Mouse (Mus musculus): ENCODE data around the gene Cilp. TPM values are rescaled to one million over a fixed set of nuclear protein-coding genes. Genes with fewer than 3 reads are reported as not detected.

Gene Cilp
- total and polyA plus RNA-seq, 3 experiments = 3.7 to 8.5 (median 4.6) TPM

DNA sequence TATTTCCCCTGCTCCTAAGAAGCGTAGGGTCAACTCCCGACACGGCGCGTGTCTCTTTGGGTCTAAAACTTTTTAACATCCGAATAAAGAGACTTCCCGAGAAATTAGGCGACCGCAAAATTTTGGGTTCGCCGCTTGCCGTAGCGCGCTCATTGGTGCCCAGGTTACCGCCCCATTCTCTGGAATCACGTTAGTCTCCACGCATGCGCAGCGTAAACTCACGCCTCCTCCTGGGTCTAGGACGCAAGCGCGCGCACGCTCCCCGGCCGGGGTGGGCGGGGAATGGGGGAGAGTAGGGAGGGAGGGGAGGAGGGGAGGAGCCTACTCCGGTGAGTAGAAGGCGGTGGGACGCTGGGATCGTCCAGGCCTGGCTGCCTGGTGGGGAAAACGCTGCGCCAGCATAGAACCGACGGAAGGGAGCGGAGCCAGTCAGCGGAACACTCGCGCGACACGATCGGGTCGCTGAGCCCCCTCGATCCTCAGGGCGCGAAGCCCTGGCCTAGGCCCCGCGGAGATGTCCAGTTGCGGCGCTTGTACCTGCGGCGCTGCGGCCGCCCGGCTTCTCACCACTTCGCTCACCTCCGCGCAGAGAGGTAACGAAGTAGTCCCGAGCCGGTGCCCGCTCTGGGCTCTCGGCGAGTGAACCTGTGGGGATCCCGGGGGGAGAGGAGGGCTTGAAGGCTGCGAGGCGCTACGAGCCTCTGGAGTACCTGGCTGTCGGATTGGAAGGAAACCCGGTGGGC lies 29.2 kb downstream of the Cilp start, which contains the start of gene Clpx:
Gene Clpx, plus strand, starts transcription at position 288 of the 743 bp plus-strand sequence.
- peak; percentile 99 for DNase-seq

DNA sequence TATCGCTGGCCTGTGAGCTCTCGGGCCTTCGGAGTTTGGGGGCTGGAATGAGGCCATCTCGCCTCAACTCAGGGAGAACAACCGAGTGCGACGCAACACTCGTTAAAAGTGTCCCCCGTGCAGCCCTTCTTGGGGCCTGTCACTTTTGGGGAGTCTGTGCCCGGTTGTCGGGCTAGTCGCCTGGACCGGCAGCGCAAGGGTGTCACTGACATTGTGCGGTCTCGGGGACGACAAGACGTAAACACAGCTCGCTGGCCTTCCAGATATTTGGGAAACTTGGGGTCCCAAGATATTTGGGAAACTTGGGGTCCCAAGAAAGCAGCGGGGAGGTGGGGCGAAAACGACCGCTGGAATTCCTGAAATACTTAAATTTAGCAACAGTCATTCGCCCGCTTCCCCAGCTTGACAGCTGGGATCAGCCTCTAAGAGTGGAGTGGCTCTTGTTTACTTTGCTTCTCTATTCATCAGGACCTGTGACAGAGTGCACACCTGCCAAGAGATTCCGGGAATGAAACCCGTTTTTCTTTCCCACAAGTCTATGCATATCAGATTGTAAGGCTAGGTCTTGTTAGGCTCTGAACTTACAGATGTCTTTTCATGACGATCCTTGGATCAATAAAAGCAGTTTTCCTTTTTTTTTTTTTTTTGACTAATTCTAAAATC lies 29.9 kb downstream of the Cilp start:
- no peak for DNase-seq

DNA sequence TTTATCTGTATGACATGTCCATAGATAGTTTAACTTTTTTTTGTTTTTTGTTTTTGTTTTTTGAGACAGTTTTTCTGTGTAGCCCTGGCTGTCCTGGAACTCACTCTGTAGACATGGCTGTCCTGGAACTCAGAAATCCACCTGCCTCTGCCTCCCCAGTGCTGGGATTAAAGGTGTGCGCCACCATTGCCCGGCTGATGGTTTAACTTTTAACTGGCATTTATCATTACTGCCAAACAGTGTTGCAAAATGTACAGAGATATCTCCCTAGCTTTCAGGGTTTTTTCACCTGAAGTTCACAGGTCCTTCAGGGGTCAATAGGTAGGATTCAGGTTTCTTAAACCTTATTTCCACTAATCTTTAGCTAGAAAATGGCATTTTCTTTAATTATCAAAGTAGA lies 32.1 kb downstream of the Cilp start:
- no peak for DNase-seq

DNA sequence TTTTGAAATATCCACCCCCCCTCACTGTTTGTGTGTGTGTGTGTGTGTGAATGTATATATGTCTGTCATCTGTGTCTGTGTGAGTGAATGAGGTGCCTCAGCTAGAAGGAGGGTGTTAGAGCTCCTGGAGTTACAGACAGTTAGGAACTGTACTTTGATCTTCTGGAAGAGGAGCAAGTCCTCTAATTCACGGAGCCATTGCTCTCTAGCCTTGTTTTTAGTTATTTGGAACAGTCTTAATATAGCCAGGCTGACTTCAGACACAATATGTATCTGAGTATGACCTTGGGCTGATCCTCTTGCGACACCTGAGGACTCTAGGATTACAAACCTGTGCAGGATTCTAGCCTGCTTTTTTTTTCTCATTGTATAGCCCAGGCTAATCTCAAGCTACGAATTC lies 33.8 kb downstream of the Cilp start:
- no peak for DNase-seq

DNA sequence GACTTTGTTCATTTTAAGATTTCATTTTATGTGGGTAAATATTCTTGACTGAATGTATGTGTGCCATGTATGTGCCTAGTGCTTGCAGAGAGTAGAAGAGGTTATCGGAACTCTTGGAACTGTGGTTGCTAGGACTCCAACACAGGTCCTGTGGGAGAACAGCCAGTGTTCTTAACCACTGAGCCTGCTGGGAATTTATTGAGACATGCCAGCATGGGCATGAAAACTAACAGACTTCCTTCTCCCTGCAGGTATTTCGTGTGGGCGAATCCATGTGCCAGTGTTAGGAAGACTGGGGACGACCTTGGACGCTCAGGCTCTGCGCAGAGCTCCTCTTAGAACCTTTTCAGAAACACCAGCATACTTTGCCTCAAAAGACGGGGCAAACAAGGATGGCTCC lies 34.7 kb downstream of the Cilp start:
- DNase-seq = no peak

DNA sequence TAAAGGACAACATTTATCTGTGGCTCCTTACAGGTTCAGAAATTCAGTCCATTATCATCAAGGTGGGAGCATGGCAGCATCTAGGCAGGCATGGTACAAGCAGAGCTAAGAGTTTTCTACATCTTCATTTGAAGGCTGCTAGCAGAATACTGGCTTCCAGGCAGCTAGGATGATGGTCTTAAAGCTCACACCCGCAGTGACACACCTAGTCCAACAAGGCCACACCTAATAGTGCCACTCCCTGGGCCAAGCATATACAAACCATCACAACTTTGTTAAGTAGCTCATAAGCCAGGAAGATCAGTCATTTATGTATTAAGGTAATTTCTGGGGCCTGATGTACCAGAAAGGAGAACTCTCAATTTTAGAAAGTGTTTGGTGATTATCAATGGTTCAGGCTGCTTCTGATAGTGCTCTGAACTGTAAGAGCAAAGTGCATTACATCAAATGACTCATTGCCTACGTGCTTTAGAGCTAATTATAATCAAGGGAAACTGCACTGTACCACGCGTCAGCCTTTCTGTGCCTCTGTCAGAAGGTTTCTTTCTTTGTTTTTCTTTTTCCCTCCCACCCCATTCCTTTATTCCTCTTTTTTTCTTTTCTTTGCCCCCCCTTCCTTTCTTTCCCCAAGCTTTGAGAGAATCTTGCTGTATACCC lies 37.5 kb downstream of the Cilp start:
- DNase-seq = no peak

DNA sequence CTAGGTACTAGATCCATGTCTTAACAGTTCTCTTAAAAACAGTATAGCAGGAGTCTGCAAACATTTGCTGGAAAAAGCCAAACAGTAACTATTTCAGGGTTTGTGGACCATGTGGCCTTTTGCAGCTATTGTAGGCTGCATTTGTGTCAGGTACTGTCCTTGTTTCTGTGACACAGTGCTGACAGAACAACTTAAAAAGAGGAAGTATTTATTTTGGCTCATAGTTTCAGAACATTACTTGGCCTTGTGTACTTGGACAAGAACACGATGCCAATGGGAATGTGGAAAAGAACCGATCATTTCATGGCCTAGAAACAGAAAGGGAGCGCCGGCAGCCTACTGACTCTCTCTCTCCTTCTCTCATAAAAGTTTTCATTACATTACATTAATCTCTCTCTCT lies 38.6 kb downstream of the Cilp start:
- no peak for DNase-seq

DNA sequence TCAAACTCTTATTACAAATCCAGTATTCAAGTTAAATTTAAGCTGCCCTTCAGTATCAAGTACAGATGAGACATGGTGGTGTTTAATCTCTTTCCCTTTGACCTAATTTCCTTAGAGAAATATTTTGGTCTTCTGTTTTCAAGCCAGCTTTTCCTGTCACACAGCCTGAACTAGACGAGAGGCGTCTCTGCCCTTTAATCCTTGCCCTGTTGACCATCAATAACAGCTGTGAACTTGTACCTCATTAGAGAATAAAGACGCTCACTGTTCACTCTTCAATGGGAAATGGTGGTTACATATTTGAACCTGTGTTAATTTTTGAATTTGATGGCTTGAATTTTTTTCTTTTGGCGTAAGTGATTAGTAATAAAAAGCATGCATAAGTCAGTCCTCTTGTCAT lies 39.3 kb downstream of the Cilp start:
- DNase-seq = no peak

DNA sequence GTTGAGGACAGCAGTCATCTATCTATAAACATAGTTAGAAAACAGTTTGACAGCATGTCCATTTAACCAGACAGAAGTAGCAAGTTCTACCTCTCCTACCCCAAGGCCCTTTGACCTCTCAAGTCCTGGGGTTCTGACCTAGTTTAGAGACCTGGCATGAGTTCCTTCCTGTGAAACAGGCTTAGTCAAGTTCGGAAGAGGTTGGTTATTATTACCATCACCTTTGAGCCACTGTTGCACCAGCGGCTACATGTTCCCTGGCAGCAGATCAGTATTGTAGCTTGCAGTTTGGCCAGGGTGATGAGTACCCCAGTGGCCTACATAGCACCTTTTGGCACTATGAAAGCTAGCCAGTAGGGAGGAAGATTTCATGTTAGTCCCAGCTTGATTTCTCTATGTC lies 41.7 kb downstream of the Cilp start:
- peak; percentile 50 for DNase-seq

DNA sequence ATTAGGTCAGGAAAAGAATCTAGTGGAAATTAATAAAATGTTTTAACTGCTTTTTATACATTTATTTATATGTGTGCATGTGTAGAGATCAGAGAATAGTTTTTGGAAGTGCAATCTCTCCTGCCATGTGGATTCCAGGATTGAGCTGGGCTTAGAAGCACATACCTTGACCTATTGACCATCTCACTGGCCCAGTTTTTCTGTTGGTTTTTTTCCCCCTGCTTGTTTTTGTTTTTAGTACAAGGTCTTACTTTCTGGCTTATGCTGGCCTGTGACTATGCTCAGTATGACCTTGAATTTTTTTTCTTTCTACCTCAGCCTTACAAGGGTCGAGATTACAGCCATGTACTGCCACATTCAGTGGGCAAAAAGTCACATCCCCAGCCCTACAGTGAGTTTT lies 43.0 kb downstream of the Cilp start:
- DNase-seq = peak; percentile 57

DNA sequence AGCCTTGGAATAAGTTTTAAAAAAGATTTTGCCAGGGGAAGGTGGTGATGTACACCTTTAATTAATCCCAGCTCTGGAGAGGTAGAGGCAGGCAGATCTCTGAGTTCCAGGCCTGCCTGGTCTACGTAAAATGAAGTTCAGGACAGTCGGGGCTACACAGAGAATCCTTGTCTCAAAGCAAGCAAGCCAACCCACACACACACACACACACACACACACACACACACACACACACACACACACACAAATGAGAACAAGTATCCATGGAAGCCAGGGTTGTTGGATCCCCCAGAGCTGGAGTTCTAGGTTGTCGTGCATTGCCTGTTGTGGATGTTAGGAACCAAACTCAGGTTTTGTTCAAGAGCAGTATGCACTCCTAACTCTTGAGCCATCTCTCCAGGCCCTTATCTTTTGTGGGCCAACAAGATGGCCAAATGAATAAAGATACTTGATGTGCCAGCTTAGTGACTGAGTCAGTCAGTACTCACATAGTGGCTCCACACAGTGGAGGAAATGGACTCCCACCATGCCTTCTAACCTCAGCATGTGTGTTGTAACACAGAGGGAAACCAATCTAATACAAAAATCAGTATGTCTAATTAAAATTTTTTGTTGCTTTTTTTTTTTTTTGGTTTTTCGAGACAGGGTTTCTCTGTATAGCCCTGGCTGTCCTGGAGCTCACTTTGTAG lies 47.8 kb downstream of the Cilp start:
- DNase-seq = no peak

DNA sequence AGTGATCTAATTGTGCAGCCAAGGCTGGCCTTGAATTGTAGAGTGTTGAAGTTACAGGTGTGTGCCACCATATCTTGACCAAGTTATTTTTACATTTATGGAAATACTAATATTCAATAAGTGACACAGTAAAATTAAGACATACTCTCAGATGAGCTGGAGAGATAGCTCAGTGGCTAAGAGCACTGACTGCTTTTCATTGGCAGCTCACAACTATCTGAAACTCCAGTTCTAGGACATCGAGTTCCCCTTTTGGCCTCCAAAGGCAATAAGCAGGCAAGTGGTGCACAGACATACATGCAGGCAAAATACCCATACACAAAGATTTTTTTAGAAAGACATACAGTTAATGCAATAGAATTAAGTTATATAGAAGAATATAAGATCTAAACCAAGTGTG lies 48.9 kb downstream of the Cilp start:
- DNase-seq = no peak

DNA sequence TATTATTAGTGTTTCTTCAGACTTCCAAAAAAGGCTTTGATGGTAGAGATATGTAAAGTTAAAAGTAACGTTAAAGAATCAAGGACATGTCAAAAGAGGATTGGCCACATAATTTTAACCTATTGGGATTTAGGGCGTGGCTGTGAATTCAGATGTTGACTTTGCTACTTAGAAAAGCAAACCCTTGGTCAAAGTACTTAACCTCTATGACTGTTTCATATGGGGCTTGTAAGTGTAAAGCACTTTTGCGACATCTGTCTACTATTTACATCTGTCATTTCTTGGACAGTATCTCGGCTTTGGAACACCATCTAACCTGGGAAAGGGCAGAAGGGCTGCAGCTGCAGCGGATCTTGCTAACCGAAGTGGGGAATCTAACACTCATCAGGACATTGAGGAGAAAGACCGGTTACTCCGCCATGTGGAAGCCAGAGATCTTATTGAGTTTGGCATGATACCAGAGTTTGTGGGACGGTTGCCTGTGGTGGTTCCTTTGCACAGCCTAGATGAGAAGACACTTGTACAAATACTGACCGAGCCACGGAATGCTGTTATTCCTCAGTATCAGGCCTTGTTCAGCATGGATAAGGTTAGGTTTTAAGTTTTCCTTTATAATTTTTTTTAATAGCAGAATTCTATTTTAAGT lies 57.4 kb downstream of the Cilp start:
- DNase-seq = no peak

DNA sequence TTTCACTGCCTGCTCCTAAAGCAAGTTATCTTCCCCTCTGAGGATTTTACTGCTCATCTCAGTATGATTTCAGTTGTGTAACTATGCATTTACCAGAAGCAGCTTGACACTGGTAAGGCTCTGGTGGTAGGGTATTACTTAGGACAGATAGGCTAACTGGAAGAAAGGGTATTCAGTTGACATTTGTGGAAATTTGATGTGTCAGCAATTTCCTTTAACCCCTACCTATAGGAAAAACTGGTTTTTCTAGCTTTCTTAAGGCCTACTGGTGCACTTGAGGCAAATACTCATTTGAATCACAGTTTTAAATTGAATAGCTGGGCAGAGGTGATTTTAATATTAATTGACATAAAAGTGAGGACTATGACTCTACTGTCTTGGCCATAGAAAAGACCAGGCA lies 61.0 kb downstream of the Cilp start:
- no peak for DNase-seq

DNA sequence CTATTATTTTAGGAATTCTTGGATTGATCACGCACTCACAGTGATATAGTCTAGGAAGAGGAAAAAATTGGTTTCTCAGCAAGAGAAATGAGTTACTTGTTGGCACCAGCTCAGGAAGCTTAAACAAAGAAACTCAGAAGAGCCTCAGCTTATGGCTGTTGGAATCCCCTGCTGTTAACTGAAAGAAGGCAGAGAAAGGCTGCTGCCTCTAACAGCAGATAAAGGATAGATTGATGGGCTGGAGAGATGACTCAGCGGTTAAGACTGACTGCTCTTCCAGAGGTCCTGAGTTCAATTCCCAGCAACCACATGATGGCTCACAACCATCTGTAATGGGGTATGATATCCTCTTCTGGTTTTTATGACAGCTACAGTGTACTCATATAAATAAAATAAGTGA lies 62.4 kb downstream of the Cilp start:
- no peak for DNase-seq

Other genes with a start within 250 kb of the Cilp start
- gene Hacd3, start 243.5 kb upstream of the Cilp start, total RNA-seq (2021) = 100 to 1,000 TPM; 255 to 306 TPM
- gene Hacd3, start 243.5 kb upstream of the Cilp start, polyA plus RNA-seq (2012; rRNA removed) = 177 and 180 TPM in 2 replicates
- 10 to 100 TPM; 85.8 to 89.5 TPM for gene Dpp8, start 232.8 kb upstream of the Cilp start, total RNA-seq (2021)
- 26.4 and 39.7 TPM in 2 replicates for gene Dpp8, start 232.8 kb upstream of the Cilp start, polyA plus RNA-seq (2012; rRNA removed)
- gene Igdcc4, start 163.7 kb upstream of the Cilp start, total RNA-seq (2021) = 10 to 100 TPM; 22.5 to 33.7 TPM
- 37.5 and 38.9 TPM in 2 replicates for gene Igdcc4, start 163.7 kb upstream of the Cilp start, polyA plus RNA-seq (2012; rRNA removed)
- 1 to 10 TPM; 1.1 to 1.4 TPM for gene Igdcc3, start 124.0 kb upstream of the Cilp start, total RNA-seq (2021)
- gene Igdcc3, start 124.0 kb upstream of the Cilp start, polyA plus RNA-seq (2012; rRNA removed) = 2.6 and 4.8 TPM in 2 replicates
- 10 to 100 TPM; 13.5 to 22.3 TPM for gene Parp16, start 69.8 kb upstream of the Cilp start, total RNA-seq (2021)
- gene Parp16, start 69.8 kb upstream of the Cilp start, polyA plus RNA-seq (2012; rRNA removed) = 41.9 and 49.8 TPM in 2 replicates
- 10 to 100 TPM; 56.3 to 75.6 TPM for gene Clpx, start 29.1 kb downstream of the Cilp start, total RNA-seq (2021)
- 20.2 and 26.2 TPM in 2 replicates for gene Clpx, start 29.1 kb downstream of the Cilp start, polyA plus RNA-seq (2012; rRNA removed)
- gene Pdcd7, start 80.9 kb downstream of the Cilp start, total RNA-seq (2021) = 10 to 100 TPM; 14.2 to 16.8 TPM
- 22.7 and 31.9 TPM in 2 replicates for gene Pdcd7, start 80.9 kb downstream of the Cilp start, polyA plus RNA-seq (2012; rRNA removed)
- gene Ubap1l, start 95.9 kb downstream of the Cilp start, total RNA-seq (2021) = under 1 TPM; 0.45 to 0.84 TPM
- 0.73 and 1.3 TPM in 2 replicates for gene Ubap1l, start 95.9 kb downstream of the Cilp start, polyA plus RNA-seq (2012; rRNA removed)
- gene Kbtbd13, start 126.5 kb downstream of the Cilp start, total RNA-seq (2021) = under 1 TPM in 1 of 2 experiments, not detected in 1; 0.97 TPM
- gene Kbtbd13, start 126.5 kb downstream of the Cilp start, polyA plus RNA-seq (2012; rRNA removed) = 0.44 and 0.77 TPM in 2 replicates
- 10 to 100 TPM in 1 of 2 experiments, 1 to 10 TPM in 1; 7.5 to 20.4 TPM for gene Rasl12, start 133.3 kb downstream of the Cilp start, total RNA-seq (2021)
- 19.2 and 23.2 TPM in 2 replicates for gene Rasl12, start 133.3 kb downstream of the Cilp start, polyA plus RNA-seq (2012; rRNA removed)
- gene Slc51b, start 157.8 kb downstream of the Cilp start, total RNA-seq (2021) = under 1 TPM in 1 of 2 experiments, not detected in 1; 0.43 TPM
- not detected in 2 replicates for gene Slc51b, start 157.8 kb downstream of the Cilp start, polyA plus RNA-seq (2012; rRNA removed)
- 10 to 100 TPM; 11.0 to 16.6 TPM for gene Mtfmt, start 170.6 kb downstream of the Cilp start, total RNA-seq (2021)
- gene Mtfmt, start 170.6 kb downstream of the Cilp start, polyA plus RNA-seq (2012; rRNA removed) = 6.5 and 7.0 TPM in 2 replicates
- 10 to 100 TPM; 47.7 to 73.6 TPM for gene Spg21, start 195.8 kb downstream of the Cilp start, total RNA-seq (2021)
- gene Spg21, start 195.8 kb downstream of the Cilp start, polyA plus RNA-seq (2012; rRNA removed) = 16.2 and 22.4 TPM in 2 replicates

Measured in adrenal gland, adult 2 months (tissue).